Mouse (Mus musculus): Measurements from ENCODE around the gene Deup1. TPM values are rescaled to one million over a fixed set of nuclear protein-coding genes. Genes with fewer than 3 reads are reported as not detected.
A peak's percentile ranks its signal among the peaks of the same experiment; 100 is the strongest.
"Not testable (repeated sequence)": the region's sequence is repeated elsewhere in the genome, so short reads cannot be mapped to it uniquely, and the experiment has no call there.

Gene Deup1
- polyA plus RNA-seq, 1 experiment from 2014 or later, result 0.21 TPM

GRCm38 (mm10) chr9:15551933-15552851 is 75.5 kb downstream of the Deup1 start:
- no peaks in the 10 kb centered on the region for H3K9me3 ChIP-seq (ENCODE audit: control insufficient read depth, low read length)
- H3K36me3 ChIP-seq (ENCODE audit: control insufficient read depth, insufficient read depth, low read length), result no peaks in the 10 kb centered on the region
- no peaks in the 10 kb centered on the region for H3K4me1 ChIP-seq (ENCODE audit: control insufficient read depth, insufficient read depth, low read length)
- DNase-seq (ENCODE audit: low spot score) (no peak), ATAC-seq (ENCODE audit: insufficient number of reproducible peaks, low FRiP score, low TSS enrichment, low read depth) (no peak)
- no peak overlapping the region for H3K9ac ChIP-seq (ENCODE audit: low read length)
- H3K27me3 ChIP-seq (ENCODE audit: control insufficient read depth, insufficient read depth, low read length), result no peaks in the 10 kb centered on the region
- no peak overlapping the region for H3K27ac ChIP-seq (replicated peaks; ENCODE audit: low read depth, low read length)
- H3K4me2 ChIP-seq (ENCODE audit: low read depth, severe bottlenecking), result no peak overlapping the region
- H3K4me3 ChIP-seq (ENCODE audit: low read depth, low read length), result no peak overlapping the region
- 86% methylated on average over 15 of the region's 15 CpGs for WGBS

GRCm38 (mm10) chr9:15551073-15551472 is 76.7 kb downstream of the Deup1 start:
- H3K4me2 ChIP-seq (ENCODE audit: low read depth, severe bottlenecking); ATAC-seq (ENCODE audit: insufficient number of reproducible peaks, low FRiP score, low TSS enrichment, low read depth); H3K27ac ChIP-seq (replicated peaks; ENCODE audit: low read depth, low read length); H3K4me1 ChIP-seq (ENCODE audit: control insufficient read depth, insufficient read depth, low read length); H3K4me3 ChIP-seq (ENCODE audit: low read depth, low read length); DNase-seq (ENCODE audit: low spot score); H3K9ac ChIP-seq (ENCODE audit: low read length); H3K27me3 ChIP-seq (ENCODE audit: control insufficient read depth, insufficient read depth, low read length); H3K9me3 ChIP-seq (ENCODE audit: control insufficient read depth, low read length); H3K36me3 ChIP-seq (ENCODE audit: control insufficient read depth, insufficient read depth, low read length): not testable (repeated sequence)
- 92% methylated on average over 6 of the region's 6 CpGs for WGBS

GRCm38 (mm10) chr9:15550461-15550961 is 77.2 kb downstream of the Deup1 start:
- H3K4me3 ChIP-seq (ENCODE audit: low read depth, low read length), result no peak overlapping the region
- no peaks in the 10 kb centered on the region for H3K4me1 ChIP-seq (ENCODE audit: control insufficient read depth, insufficient read depth, low read length)
- DNase-seq (ENCODE audit: low spot score) (no peak), ATAC-seq (ENCODE audit: insufficient number of reproducible peaks, low FRiP score, low TSS enrichment, low read depth) (no peak)
- H3K9ac ChIP-seq (ENCODE audit: low read length), result no peak overlapping the region
- no peaks in the 10 kb centered on the region for H3K27me3 ChIP-seq (ENCODE audit: control insufficient read depth, insufficient read depth, low read length)
- 90% methylated on average over 4 of the region's 4 CpGs for WGBS
- H3K27ac ChIP-seq (replicated peaks; ENCODE audit: low read depth, low read length), result no peak overlapping the region
- H3K9me3 ChIP-seq (ENCODE audit: control insufficient read depth, low read length), result no peaks in the 10 kb centered on the region
- no peaks in the 10 kb centered on the region for H3K36me3 ChIP-seq (ENCODE audit: control insufficient read depth, insufficient read depth, low read length)
- H3K4me2 ChIP-seq (ENCODE audit: low read depth, severe bottlenecking), result no peak overlapping the region

DNA sequence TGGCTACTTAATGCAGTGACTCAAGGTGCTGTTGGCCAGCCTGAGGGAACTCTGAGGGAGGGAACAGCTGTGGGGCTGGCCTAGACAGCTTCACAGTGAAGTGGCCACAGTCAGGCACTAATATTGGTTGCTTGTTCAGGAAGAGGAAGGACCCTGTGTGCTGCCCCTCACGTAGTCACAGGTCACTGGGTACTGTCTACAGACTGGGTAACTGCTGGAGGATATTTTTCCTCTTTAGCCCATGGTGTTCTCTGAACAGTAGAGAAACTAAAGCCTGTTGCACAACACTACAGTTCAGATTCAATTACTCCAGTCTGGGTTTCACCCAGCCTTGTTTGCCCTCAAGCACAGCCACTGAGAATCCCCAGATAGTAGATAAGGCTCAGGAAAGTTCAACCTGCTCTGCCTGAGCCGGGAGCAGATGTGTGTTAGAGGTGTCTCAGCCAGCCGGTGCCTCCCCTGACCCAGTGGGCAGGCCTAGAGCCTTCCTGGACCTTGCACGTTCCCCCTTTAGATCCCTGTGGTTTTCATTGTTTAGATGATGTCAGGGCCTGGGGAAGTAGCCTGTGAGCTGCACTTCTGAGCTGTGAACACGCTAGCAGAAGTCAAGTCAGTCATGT is 85.9 kb downstream of the Deup1 start:
- ATAC-seq (ENCODE audit: insufficient number of reproducible peaks, low FRiP score, low TSS enrichment, low read depth) (no peak), DNase-seq (ENCODE audit: low spot score) (no peak)
- no peak overlapping the region for H3K4me2 ChIP-seq (ENCODE audit: low read depth, severe bottlenecking)
- H3K4me3 ChIP-seq (ENCODE audit: low read depth, low read length), result no peak overlapping the region
- H3K36me3 ChIP-seq (ENCODE audit: control insufficient read depth, insufficient read depth, low read length), result no peaks in the 10 kb centered on the region
- H3K27me3 ChIP-seq (ENCODE audit: control insufficient read depth, insufficient read depth, low read length), result no peaks in the 10 kb centered on the region
- no peaks in the 10 kb centered on the region for H3K4me1 ChIP-seq (ENCODE audit: control insufficient read depth, insufficient read depth, low read length)
- WGBS, result 81% methylated on average over 5 of the region's 5 CpGs
- H3K9me3 ChIP-seq (ENCODE audit: control insufficient read depth, low read length), result no peaks in the 10 kb centered on the region
- no peak overlapping the region for H3K9ac ChIP-seq (ENCODE audit: low read length)
- no peak overlapping the region for H3K27ac ChIP-seq (replicated peaks; ENCODE audit: low read depth, low read length)

DNA sequence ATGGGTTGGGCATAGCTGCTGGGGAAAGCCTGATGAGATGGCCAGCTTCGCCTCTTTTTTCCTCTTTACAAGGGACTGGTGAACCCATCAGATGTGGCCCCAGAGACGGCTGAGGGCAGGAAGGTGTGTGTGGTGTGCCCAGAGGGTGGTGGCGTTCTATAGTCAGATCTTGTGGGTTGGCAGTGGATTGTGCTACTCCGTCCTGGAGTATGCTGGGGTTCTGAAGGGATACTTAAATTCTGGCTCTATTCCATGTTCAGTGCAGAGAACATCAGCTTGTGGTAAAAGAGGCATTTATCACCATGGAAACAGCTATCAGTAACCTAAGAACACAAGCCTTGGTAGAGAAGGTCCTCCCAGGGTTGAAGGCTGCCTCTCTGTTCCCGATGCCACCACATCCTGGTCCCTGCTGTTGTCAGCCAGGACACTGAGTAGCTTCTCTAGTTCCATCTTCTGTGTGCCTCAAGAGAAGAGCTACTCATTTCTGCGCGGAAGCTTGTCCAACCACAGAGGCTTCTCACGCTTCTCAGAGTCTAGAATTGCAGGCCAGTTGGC is 88.7 kb downstream of the Deup1 start:
- Histone ChIP-seq H3K27me3 (ENCODE audit: control insufficient read depth, insufficient read depth, low read length) (no peaks in the 10 kb centered on the region), H3K4me3 (ENCODE audit: low read depth, low read length) (no peak overlapping the region), H3K36me3 (ENCODE audit: control insufficient read depth, insufficient read depth, low read length) (no peaks in the 10 kb centered on the region), H3K9me3 (ENCODE audit: control insufficient read depth, low read length) (no peaks in the 10 kb centered on the region), H3K27ac (replicated peaks; ENCODE audit: low read depth, low read length) (no peak overlapping the region), H3K4me2 (ENCODE audit: low read depth, severe bottlenecking) (no peak overlapping the region), H3K4me1 (ENCODE audit: control insufficient read depth, insufficient read depth, low read length) (peaks cover 7% of the 10 kb centered on the region; the same call in 1 of the 2 replicates), H3K9ac (ENCODE audit: low read length) (no peak overlapping the region)
- DNase-seq (ENCODE audit: low spot score) (no peak), ATAC-seq (ENCODE audit: insufficient number of reproducible peaks, low FRiP score, low TSS enrichment, low read depth) (no peak)
- WGBS, result 93% methylated on average over 8 of the region's 8 CpGs

- Histone ChIP-seq H3K27me3 (ENCODE audit: control insufficient read depth, insufficient read depth, low read length) (no peaks in the 10 kb centered on the region), H3K9ac (ENCODE audit: low read length) (no peak overlapping the region), H3K4me3 (ENCODE audit: low read depth, low read length) (no peak overlapping the region), H3K9me3 (ENCODE audit: control insufficient read depth, low read length) (no peaks in the 10 kb centered on the region), H3K27ac (replicated peaks; ENCODE audit: low read depth, low read length) (no peak overlapping the region), H3K36me3 (ENCODE audit: control insufficient read depth, insufficient read depth, low read length) (no peaks in the 10 kb centered on the region), H3K4me1 (ENCODE audit: control insufficient read depth, insufficient read depth, low read length) (peaks cover 10% of the 10 kb centered on the region; the same call in 1 of the 2 replicates), H3K4me2 (ENCODE audit: low read depth, severe bottlenecking) (no peak overlapping the region)
- no peak for DNase-seq (ENCODE audit: low spot score)
- WGBS, result 93% methylated on average over 3 of the region's 3 CpGs
- ATAC-seq (ENCODE audit: insufficient number of reproducible peaks, low FRiP score, low TSS enrichment, low read depth), result no peak
Measured at GRCm38 (mm10) chr9:15537455-15538048, 90.2 kb downstream of the Deup1 start.

- H3K9ac ChIP-seq (ENCODE audit: low read length), result no peak overlapping the region
- 90% methylated on average over 5 of the region's 5 CpGs for WGBS
- H3K4me3 ChIP-seq (ENCODE audit: low read depth, low read length), result no peak overlapping the region
- H3K4me2 ChIP-seq (ENCODE audit: low read depth, severe bottlenecking), result no peak overlapping the region
- no peaks in the 10 kb centered on the region for H3K9me3 ChIP-seq (ENCODE audit: control insufficient read depth, low read length)
- H3K27me3 ChIP-seq (ENCODE audit: control insufficient read depth, insufficient read depth, low read length), result no peaks in the 10 kb centered on the region
- no peak overlapping the region for H3K27ac ChIP-seq (replicated peaks; ENCODE audit: low read depth, low read length)
- DNase-seq (ENCODE audit: low spot score) (no peak), ATAC-seq (ENCODE audit: insufficient number of reproducible peaks, low FRiP score, low TSS enrichment, low read depth) (0 out of 2 replicates have a peak, but pooled peaks have one; percentile 29)
- peaks cover 10% of the 10 kb centered on the region; the same call in 1 of the 2 replicates for H3K4me1 ChIP-seq (ENCODE audit: control insufficient read depth, insufficient read depth, low read length)
- no peaks in the 10 kb centered on the region for H3K36me3 ChIP-seq (ENCODE audit: control insufficient read depth, insufficient read depth, low read length)
Measured at GRCm38 (mm10) chr9:15536861-15537426, 90.8 kb downstream of the Deup1 start.

GRCm38 (mm10) chr9:15535418-15535817 is 92.3 kb downstream of the Deup1 start:
- no peak overlapping the region for H3K27ac ChIP-seq (replicated peaks; ENCODE audit: low read depth, low read length)
- H3K9ac ChIP-seq (ENCODE audit: low read length), result no peak overlapping the region
- no peaks in the 10 kb centered on the region for H3K27me3 ChIP-seq (ENCODE audit: control insufficient read depth, insufficient read depth, low read length)
- no peak overlapping the region for H3K4me2 ChIP-seq (ENCODE audit: low read depth, severe bottlenecking)
- 63% methylated on average over 5 of the region's 5 CpGs for WGBS
- peaks cover 10% of the 10 kb centered on the region; the same call in 1 of the 2 replicates for H3K4me1 ChIP-seq (ENCODE audit: control insufficient read depth, insufficient read depth, low read length)
- no peak overlapping the region for H3K4me3 ChIP-seq (ENCODE audit: low read depth, low read length)
- ATAC-seq (ENCODE audit: insufficient number of reproducible peaks, low FRiP score, low TSS enrichment, low read depth), result no peak
- H3K36me3 ChIP-seq (ENCODE audit: control insufficient read depth, insufficient read depth, low read length), result no peaks in the 10 kb centered on the region
- no peak for DNase-seq (ENCODE audit: low spot score)
- H3K9me3 ChIP-seq (ENCODE audit: control insufficient read depth, low read length), result no peaks in the 10 kb centered on the region
